Mouse (Mus musculus): Measurements from ENCODE around the gene Rbx1.

DNA sequence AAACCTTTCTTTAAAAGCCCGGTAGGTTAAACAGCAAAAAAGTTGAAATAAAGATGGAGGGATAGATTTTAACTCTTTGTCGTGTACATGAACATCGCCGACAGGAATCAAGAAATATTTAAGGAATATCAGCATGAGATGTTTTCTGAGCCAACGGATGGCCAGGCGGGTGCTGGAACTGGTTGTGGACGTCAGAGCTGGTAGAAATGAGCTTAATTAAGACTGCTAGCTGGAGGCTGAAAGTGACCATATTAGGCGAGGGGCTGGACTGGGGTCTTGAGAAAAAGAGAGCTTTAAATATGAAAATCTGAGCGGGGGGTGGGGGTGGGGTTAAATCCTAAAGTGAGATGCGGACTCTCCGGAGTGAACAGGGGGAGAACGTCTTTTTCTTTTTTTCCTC lies 57.8 kb downstream of the Rbx1 start:
- no peak for TF ChIP-seq CTCF (IDR thresholded peaks at IDR 0.05; ENCODE audit: extremely low read depth, insufficient read depth, insufficient read length, insufficient replicate concordance)
- TF ChIP-seq POLR2A (IDR thresholded peaks at IDR 0.05; ENCODE audit: low read depth, low read length): no peak
